Mouse (Mus musculus): ENCODE measurements around the gene Trmt10a.
A peak's percentile ranks its signal among the peaks of the same experiment; 100 is the strongest.

Gene Trmt10a

DNA sequence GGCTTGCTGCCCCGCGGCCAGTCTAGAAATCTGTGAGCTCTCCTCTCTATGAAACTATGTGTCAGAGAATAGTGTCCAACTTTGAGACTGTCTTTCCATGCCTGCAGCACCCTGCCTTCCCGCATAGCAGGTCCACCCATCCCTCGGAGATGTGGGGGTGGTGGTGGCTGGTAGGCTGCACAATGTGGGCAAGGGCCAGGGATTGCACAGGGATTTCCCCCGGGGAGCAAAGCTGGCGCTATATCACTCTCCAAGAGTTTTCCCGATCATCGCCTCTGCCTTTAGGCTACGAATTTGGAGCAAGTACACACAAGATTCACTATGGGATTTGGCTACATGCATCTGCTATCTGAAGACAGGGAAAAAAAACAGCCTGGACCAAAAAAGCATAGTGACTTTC lies 54.3 kb downstream of the Trmt10a start:
- no peak for DNase-seq (ENCODE audit: low spot score)

- peak; percentile 81 for DNase-seq (ENCODE audit: low spot score)
These were observed 54.9 kb downstream of the Trmt10a start for GRCm38 (mm10) chr3:138197973-138198721.

- DNase-seq (ENCODE audit: low spot score): no peak
These were observed 55.4 kb downstream of the Trmt10a start for GRCm38 (mm10) chr3:138198722-138199068.

GRCm38 (mm10) chr3:138208821-138209220 lies 65.6 kb downstream of the Trmt10a start:
- DNase-seq (ENCODE audit: low spot score): no peak

Measured in lung, postnatal 25 days (tissue).